Mouse (Mus musculus): ENCODE measurements around the gene Lce3e.

Gene Lce3e

GRCm38 (mm10) chr3:92966761-92967160 is at the start of gene Lce3e:
Gene Lce3e, plus strand, starts transcription at chr3:92967061.
- no peak for DNase-seq (ENCODE audit: low spot score)

DNA sequence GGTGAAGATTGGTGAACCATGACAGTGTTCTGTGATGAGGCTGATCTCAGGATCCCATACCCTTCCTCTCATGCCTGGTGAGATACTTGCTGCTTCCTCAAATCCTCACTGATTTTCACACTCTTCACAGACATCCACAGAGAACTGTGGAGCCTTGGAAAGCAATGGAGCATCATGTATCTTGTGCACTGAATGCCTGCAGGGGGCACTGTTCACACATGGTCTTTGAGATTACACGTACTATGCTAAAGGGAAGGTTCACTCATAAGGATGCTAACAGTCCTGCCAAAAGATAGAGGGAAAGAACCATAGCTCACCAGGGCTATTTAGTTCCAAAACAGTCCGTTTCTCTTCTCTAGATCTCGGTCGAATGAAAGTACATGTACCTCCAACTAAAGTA is 46.5 kb upstream of the Lce3e start:
- DNase-seq (ENCODE audit: low spot score) = no peak

- DNase-seq (ENCODE audit: low spot score) = no peak
Measured at GRCm38 (mm10) chr3:92926130-92926529, 40.7 kb upstream of the Lce3e start, which contains the start of gene Lce3a. Gene Lce3a, minus strand, starts transcription at chr3:92926230.

DNA sequence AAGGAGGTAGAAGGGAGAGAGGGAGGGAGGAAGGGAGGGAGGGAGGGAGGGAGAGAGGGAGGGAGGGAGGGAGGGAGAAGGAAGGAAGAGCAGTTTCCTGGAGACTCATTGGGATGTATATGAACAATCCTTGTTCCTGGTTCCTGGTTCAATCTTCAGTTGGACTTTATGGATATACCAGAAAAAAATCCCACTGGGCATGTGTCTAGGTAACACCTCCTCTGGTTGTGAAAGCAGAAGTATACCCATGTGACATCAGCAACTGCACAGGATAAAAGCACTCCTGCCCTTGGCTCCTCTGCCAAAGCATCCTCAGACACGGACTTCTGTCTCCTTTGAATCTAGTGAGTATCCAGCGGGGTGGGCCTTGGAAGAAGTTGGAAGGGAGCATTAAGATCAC is 34.2 kb upstream of the Lce3e start, which contains the start of gene Lce3b:
Gene Lce3b, plus strand, starts transcription at position 301 of the 400 bp plus-strand sequence.
- DNase-seq (ENCODE audit: low spot score) = no peak

- DNase-seq (ENCODE audit: low spot score) = no peak
Measured at GRCm38 (mm10) chr3:92944186-92944585, 22.7 kb upstream of the Lce3e start, which contains the start of gene Lce3c. Gene Lce3c, plus strand, starts transcription at chr3:92944486.

DNA sequence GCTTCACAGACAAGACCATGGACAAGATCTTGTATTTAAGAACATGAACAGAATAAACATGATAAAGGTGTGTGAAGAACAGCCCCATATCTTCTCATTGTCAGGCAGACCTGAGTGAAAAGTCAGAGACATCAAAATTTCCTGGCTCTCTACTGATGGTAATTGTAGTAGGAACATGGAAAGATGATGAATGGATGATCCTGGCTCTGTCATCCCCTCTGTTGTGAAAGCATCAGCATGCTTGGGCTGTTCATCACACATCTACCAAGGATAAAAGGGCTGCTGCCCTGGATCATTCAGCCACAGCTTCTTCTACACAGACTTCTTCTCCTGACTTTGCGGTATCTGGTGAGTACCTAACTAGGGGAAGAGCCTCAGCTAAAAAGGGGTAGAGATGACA is 9.8 kb upstream of the Lce3e start, which contains the start of gene Lce3d:
Gene Lce3d, plus strand, starts transcription at position 301 of the 400 bp plus-strand sequence.
- no peak for DNase-seq (ENCODE audit: low spot score)

- no peak for DNase-seq (ENCODE audit: low spot score)
Measured at GRCm38 (mm10) chr3:92978484-92978883, 11.6 kb downstream of the Lce3e start.

GRCm38 (mm10) chr3:92991926-92992325 is 25.1 kb downstream of the Lce3e start, which contains the start of gene Lce3f:
Gene Lce3f, plus strand, starts transcription at chr3:92992226.
- no peak for DNase-seq (ENCODE audit: low spot score)

- DNase-seq (ENCODE audit: low spot score) = peak; percentile 31
Measured at GRCm38 (mm10) chr3:92998691-92999090, 31.8 kb downstream of the Lce3e start.

GRCm38 (mm10) chr3:93000621-93001020 is 33.8 kb downstream of the Lce3e start:
- DNase-seq (ENCODE audit: low spot score) = no peak

DNA sequence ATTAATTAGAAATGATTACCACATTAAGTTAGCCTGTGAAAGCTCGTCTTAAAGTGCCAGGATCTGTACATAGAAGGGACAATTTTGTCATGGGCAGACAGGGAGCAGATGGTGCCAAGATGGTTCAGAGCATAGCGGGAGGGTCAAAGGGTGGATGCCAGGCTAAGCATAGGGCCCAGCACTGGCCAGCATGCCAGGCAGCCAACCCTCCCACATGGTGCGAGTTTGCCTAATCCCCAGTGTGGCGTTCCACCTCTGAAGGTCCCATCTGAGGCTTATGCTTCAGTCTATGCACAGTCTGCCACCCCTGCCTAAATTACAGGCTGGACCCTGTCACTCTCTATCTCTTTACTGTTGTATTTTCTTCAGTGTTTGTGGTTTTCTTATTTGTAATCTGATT is 36.0 kb downstream of the Lce3e start:
- DNase-seq (ENCODE audit: low spot score) = no peak

- peak; percentile 2 for DNase-seq (ENCODE audit: low spot score)
Measured at GRCm38 (mm10) chr3:93014378-93014801, 47.5 kb downstream of the Lce3e start.

GRCm38 (mm10) chr3:93014871-93015270 is 48.0 kb downstream of the Lce3e start:
- no peak for DNase-seq (ENCODE audit: low spot score)

DNA sequence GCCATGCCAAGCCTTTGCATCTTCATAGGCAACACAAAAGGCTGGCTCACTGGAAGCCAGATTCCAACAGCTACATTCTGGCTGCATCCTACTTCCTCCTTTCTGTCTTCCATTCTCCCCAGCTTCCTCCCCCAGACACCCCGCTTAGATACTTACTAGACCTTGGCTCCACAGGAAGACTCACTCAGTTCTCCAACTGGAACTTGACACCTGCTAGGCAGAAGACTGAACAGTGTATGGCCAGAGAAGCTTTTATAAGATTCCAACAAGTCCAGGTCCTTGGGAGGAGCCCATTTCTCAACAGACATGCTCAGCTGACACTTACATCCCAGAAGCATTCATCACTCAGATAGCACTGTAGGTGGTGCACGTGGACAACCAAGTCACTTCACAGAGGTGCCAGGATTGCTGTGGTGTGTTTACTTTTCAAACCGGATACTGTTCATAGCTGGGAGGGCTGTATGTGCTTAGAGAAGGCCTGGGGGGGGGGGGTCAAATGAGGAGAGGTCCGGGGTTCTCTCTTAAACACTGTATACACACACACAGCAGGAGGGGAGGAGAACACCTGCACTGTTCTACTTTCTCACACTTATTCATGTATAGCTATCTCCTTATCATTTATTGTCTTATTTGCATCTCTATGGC is 48.7 kb downstream of the Lce3e start, which contains the start of gene Crct1:
Gene Crct1, minus strand, starts transcription at position 228 of the 645 bp plus-strand sequence.
- DNase-seq (ENCODE audit: low spot score) = no peak
